Mouse (Mus musculus) hindbrain, postnatal 0 days (tissue): ENCODE measurements around the gene Cideb. TPM values are rescaled to one million over a fixed set of nuclear protein-coding genes. Genes with fewer than 3 reads are reported as not detected.

Experiments
- ATAC-seq: fragments of 200-750 bp; cut with Nextera tagmentation; 2 replicates; pipeline ENCODE4 v1.8.0; 2017; ENCODE audit warnings: mild to moderate bottlenecking, moderate TSS enrichment, moderate library complexity
- DNase-seq: peaks from one replicate; pipeline ENCODE4 v3.0.0-alpha.2; 2015; ENCODE audit warnings: low spot score
- H3K27ac ChIP-seq: fragments of 300-500 bp; sonication (generic); 2 replicates; pipeline ENCODE4 v1.5.1; 2014; ENCODE audit warnings: mild to moderate bottlenecking
- H3K27me3 ChIP-seq: fragments of 300-500 bp; sonication (generic); 2 replicates; pipeline ENCODE4 v1.6.1; 2014; ENCODE audit warnings: low read length, mixed read lengths; ENCODE audit not compliant: insufficient read depth
- H3K36me3 ChIP-seq: fragments of 300-500 bp; sonication (generic); 2 replicates; pipeline ENCODE4 v1.6.1; 2014; ENCODE audit warnings: low read length, mixed read lengths; ENCODE audit not compliant: insufficient read depth
- H3K4me1 ChIP-seq: fragments of 300-500 bp; sonication (generic); 2 replicates; pipeline ENCODE4 v1.6.1; 2014; ENCODE audit warnings: antibody characterized with exemption, low read length, mixed read lengths; ENCODE audit not compliant: insufficient read depth
- H3K4me2 ChIP-seq: fragments of 300-500 bp; sonication (generic); 2 replicates; pipeline ENCODE4 v1.6.1; 2014; ENCODE audit warnings: low read depth, mild to moderate bottlenecking, low read length, moderate library complexity, mixed read lengths
- H3K4me3 ChIP-seq: fragments of 300-500 bp; sonication (generic); 2 replicates; pipeline ENCODE4 v1.5.1; 2014; ENCODE audit warnings: low read length
- H3K9ac ChIP-seq: fragments of 300-500 bp; sonication (generic); replicated peaks from 2 replicates; pipeline ENCODE4 v1.6.1; 2014; ENCODE audit warnings: mild to moderate bottlenecking, low read length, moderate library complexity, mixed read lengths
- H3K9me3 ChIP-seq: fragments of 300-500 bp; sonication (generic); 2 replicates; pipeline ENCODE4 v1.6.1; 2016; ENCODE audit warnings: low read length, mixed read lengths
- CTCF ChIP-seq: IDR thresholded peaks from 2 replicates; pipeline ENCODE4 v1.5.1; 2016; ENCODE audit warnings: antibody characterized with exemption, control low read depth, low read depth
- WGBS: fragments of 180-500 bp; shearing (Covaris S2); extraction: QIAGEN DNeasy Blood & Tissue Kit; methylation state at CpG from one replicate; pipeline ENCODE4 v1.1.7; 2014; 5-methylcytosine and 5-hydroxymethylcytosine counted together
- polyA plus RNA-seq: library from polyadenylated mRNA; unstranded; fragments of >200 nt; fragmentation: Nextera tagmentation; extraction: Ambion mirVana; gene quantifications from 2 replicates; pipeline ENCODE4 v1.2.1, GENCODE M21; 2015
- total RNA-seq: library from RNA; depleted of rRNA; stranded (reverse); fragments of >200 nt; gene quantifications from 2 replicates; pipeline ENCODE4 v1.2.3, GENCODE M21; 2014

Cideb gene
- total and polyA plus RNA-seq, 2 experiments from 2014 or later = 0.75 to 1.9 TPM

- H3K36me3 ChIP-seq = peaks cover 27% of the 10 kb centered on the region
- WGBS = 84% methylated on average over 6 of the region's 6 CpGs
- H3K4me3 ChIP-seq = no peak overlapping the region
- no peak overlapping the region for H3K27ac ChIP-seq
- no peaks in the 10 kb centered on the region for H3K9me3 ChIP-seq
- DNase-seq (no peak), ATAC-seq (no peak)
- peaks cover 3% of the 10 kb centered on the region; the same call in 1 of the 2 replicates for H3K4me1 ChIP-seq
- no peak overlapping the region for H3K9ac ChIP-seq
- no peaks in the 10 kb centered on the region for H3K27me3 ChIP-seq
- TF ChIP-seq CTCF = no peak
- H3K4me2 ChIP-seq = no peak overlapping the region
Observed at GRCm38 (mm10) chr14:55757566-55757965, 692 bp downstream of the Cideb start.

- ATAC-seq (no peak), DNase-seq (no peak)
- Histone ChIP-seq H3K27ac (no peak overlapping the region), H3K4me2 (0 out of 2 replicates have a peak overlapping the region, but pooled peaks have one; percentile 99), H3K27me3 (no peaks in the 10 kb centered on the region), H3K4me1 (peaks cover 15% of the 10 kb centered on the region), H3K4me3 (no peak overlapping the region), H3K9ac (no peak overlapping the region), H3K9me3 (no peaks in the 10 kb centered on the region), H3K36me3 (peaks cover 21% of the 10 kb centered on the region)
- 89% methylated on average over 10 of the region's 10 CpGs for WGBS
- no peak for TF ChIP-seq CTCF
Observed at GRCm38 (mm10) chr14:55747051-55747847, 11.0 kb downstream of the Cideb start.

DNA sequence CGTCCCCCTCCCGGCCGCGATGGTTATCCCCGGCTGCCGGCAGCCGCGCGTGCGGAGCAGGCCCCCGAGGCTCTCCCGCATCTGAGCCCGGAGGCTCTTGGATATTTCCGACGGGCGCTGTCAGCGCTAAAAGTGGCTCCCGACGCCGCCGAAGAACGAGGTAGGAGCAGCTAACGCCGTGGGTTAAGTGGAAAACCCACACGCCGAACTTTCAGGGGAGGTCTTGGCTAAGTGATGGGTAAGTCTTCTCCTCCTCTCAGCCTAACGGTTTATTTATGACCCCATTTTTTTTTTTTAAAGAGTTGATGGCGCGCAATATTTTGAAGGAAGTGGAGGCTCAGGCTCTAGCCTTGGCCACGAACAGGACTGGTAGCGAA lies 12.4 kb downstream of the Cideb start:
- ATAC-seq (no peak; the same call in 1 of the 2 replicates), DNase-seq (no peak)
- no peak for TF ChIP-seq CTCF
- Histone ChIP-seq H3K4me3 (peak overlapping the region; percentile 76), H3K4me1 (peaks cover 15% of the 10 kb centered on the region), H3K4me2 (peak overlapping the region; percentile 99), H3K27me3 (no peaks in the 10 kb centered on the region), H3K27ac (peak overlapping the region; percentile 18), H3K9ac (peak overlapping the region; percentile 71), H3K9me3 (no peaks in the 10 kb centered on the region), H3K36me3 (peaks cover 15% of the 10 kb centered on the region; the same call in 1 of the 2 replicates)
- under 1% methylated on average over 31 of the region's 31 CpGs for WGBS

GRCm38 (mm10) chr14:55745180-55745860 lies 12.9 kb downstream of the Cideb start, which contains the start of the genes Dhrs1 and Nop9:
TSS of gene Dhrs1 (minus strand) at chr14:55745690.
TSS of gene Nop9 (plus strand) at chr14:55745693.
- ATAC-seq (peak; percentile 88), DNase-seq (peak; percentile 90)
- Histone ChIP-seq H3K4me3 (peak within 1 kb of the TSS; percentile 76), H3K4me2 (peak within 1 kb of the TSS; percentile 99), H3K9ac (peak within 1 kb of the TSS; percentile 71), H3K9me3 (no peaks in the 10 kb centered on the region), H3K36me3 (peaks cover 12% of the 10 kb centered on the region; the same call in 1 of the 2 replicates), H3K27me3 (no peaks in the 10 kb centered on the region), H3K27ac (peak within 1 kb of the TSS; percentile 18), H3K4me1 (peaks cover 15% of the 10 kb centered on the region)
- under 1% methylated on average over 48 of the region's 48 CpGs for WGBS
- TF ChIP-seq CTCF = no peak

DNA sequence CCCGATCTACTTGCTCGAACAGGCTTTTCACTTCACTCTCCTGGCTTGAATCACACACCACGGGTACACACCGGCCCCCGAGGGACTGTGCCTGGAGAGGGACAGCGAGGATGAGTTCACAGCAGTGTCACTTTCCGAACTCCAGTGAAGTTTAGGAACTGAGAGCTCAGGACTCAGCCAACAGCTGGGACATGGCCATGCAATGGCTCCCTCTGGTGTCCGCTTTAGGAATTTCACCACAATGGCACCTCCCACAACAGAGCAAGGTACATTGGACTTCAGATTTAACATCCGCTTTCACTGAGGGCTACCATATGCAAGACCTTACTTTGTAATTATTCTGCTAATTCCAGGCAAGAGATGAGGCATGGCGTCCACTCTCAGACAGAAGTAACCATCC lies 14.5 kb downstream of the Cideb start:
- ATAC-seq (peak; percentile 73), DNase-seq (peak; percentile 88)
- H3K4me3 ChIP-seq = 0 out of 2 replicates have a peak overlapping the region, but pooled peaks have one; percentile 5
- WGBS = 19% methylated on average over 10 of the region's 10 CpGs
- H3K4me1 ChIP-seq = peaks cover 15% of the 10 kb centered on the region
- H3K27me3 ChIP-seq = no peaks in the 10 kb centered on the region
- H3K36me3 ChIP-seq = peaks cover 22% of the 10 kb centered on the region
- peak overlapping the region; percentile 37 for H3K4me2 ChIP-seq
- H3K9ac ChIP-seq = 0 out of 2 replicates have a peak overlapping the region, but pooled peaks have one; percentile 15
- no peak overlapping the region for H3K27ac ChIP-seq
- no peaks in the 10 kb centered on the region for H3K9me3 ChIP-seq
- peak; percentile 99 for TF ChIP-seq CTCF

GRCm38 (mm10) chr14:55737086-55737687 lies 21.1 kb downstream of the Cideb start:
- H3K9me3 ChIP-seq = no peaks in the 10 kb centered on the region
- no peak overlapping the region for H3K4me3 ChIP-seq
- no peak for ATAC-seq

More at GRCm38 (mm10) chr14:55737086-55737687, 21.1 kb downstream of the Cideb start:
- no peak overlapping the region for H3K9ac ChIP-seq
- no peak overlapping the region for H3K4me2 ChIP-seq
- no peak overlapping the region for H3K27ac ChIP-seq
- no peaks in the 10 kb centered on the region for H3K4me1 ChIP-seq
- TF ChIP-seq CTCF = no peak
- 91% methylated on average over 9 of the region's 9 CpGs for WGBS
- no peak for DNase-seq
- no peaks in the 10 kb centered on the region for H3K27me3 ChIP-seq
- peaks cover 33% of the 10 kb centered on the region for H3K36me3 ChIP-seq
